ENCODE assay signal across 29 mouse cellular contexts in the genomic region with DNA sequence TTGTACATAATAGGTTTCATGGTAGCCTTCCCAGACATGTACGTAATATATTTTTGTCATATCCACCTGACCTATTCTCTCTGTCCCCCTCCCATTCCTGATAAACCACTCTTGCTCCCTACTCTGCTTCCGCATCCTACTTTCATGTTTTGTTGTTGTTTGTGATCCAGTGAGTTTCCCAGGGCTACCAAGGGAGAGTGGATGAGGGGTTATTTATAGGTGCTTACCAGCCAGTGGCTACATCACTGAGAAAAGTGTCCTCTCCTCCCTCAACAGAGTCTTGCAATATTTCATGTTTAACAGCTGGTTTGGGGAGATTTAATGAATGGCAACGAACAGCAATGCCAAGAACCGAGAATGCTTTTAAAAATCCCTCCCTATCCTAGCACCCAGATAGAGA.
A peak's percentile ranks its signal among the peaks of the same experiment; 100 is the strongest.
DNase-seq lines count a peak whose midpoint lies in the region; ATAC-seq and TF ChIP-seq lines count a peak whose summit lies in the region.
"Had no signal": no experiment of that assay in that cellular context is flagged by ENCODE, and none has a peak within 500 bp of the region (broad histone marks: within the 10 kb centered on the region; RNA-seq: fewer than 3 reads in every experiment).

No protein-coding gene starts in this region.

- WGBS in hindbrain, embryonic 10.5 days, result 84% methylated on average over 4 of the region's 4 CpGs
- 60% methylated on average over 4 of the region's 4 CpGs for WGBS in hindbrain, postnatal 0 days
- WGBS in neural tube, embryonic 14.5 days, result 20% methylated on average over 4 of the region's 4 CpGs

- TF ChIP-seq CTCF in hindbrain, postnatal 0 days (IDR thresholded peaks at IDR 0.05; ENCODE audit: low read depth), result no peak
- no peak for TF ChIP-seq CTCF in left cerebral cortex, adult 2 months (IDR thresholded peaks at IDR 0.05)

- peaks cover 33% of the 10 kb centered on the region for H3K4me1 ChIP-seq in hindbrain, embryonic 10.5 days (replicated peaks)
- 0 out of 2 replicates have a peak, but pooled peaks cover 5% of the 10 kb centered on the region for H3K4me1 ChIP-seq in hindbrain, postnatal 0 days (ENCODE audit: insufficient read depth, low read length)
- H3K4me1 ChIP-seq in neural tube, embryonic 14.5 days (ENCODE audit: control insufficient read depth, insufficient read depth, low read length), result peaks cover 9% of the 10 kb centered on the region; the same call in 1 of the 2 replicates
- H3K4me1 ChIP-seq: embryonic facial prominence, embryonic 13.5 days had no signal

- H3K9me3 ChIP-seq in hindbrain, embryonic 10.5 days, result no peaks in the 10 kb centered on the region
- no peaks in the 10 kb centered on the region for H3K9me3 ChIP-seq in hindbrain, postnatal 0 days (ENCODE audit: low read length)
- H3K9me3 ChIP-seq in neural tube, embryonic 14.5 days (ENCODE audit: control insufficient read depth, low read length), result no peaks in the 10 kb centered on the region
- H3K9me3 ChIP-seq: embryonic facial prominence, embryonic 10.5 days; embryonic facial prominence, embryonic 13.5 days; forebrain, embryonic 12.5 days; forebrain, embryonic 15.5 days; G1E; hindbrain, embryonic 12.5 days had no signal

- no peaks in the 10 kb centered on the region for H3K36me3 ChIP-seq in hindbrain, embryonic 10.5 days
- no peaks in the 10 kb centered on the region for H3K36me3 ChIP-seq in hindbrain, postnatal 0 days (ENCODE audit: insufficient read depth, low read length)
- no peaks in the 10 kb centered on the region for H3K36me3 ChIP-seq in neural tube, embryonic 14.5 days (ENCODE audit: control insufficient read depth, insufficient read depth, low read length)
- H3K36me3 ChIP-seq: embryonic facial prominence, embryonic 10.5 days; embryonic facial prominence, embryonic 13.5 days; forebrain, embryonic 12.5 days; forebrain, embryonic 15.5 days; G1E; hindbrain, embryonic 12.5 days had no signal

- no peak overlapping the region for H3K4me2 ChIP-seq in hindbrain, postnatal 0 days (ENCODE audit: low read depth, low read length)
- H3K4me2 ChIP-seq in neural tube, embryonic 14.5 days (ENCODE audit: low read depth, low read length), result no peak overlapping the region
- H3K4me2 ChIP-seq: embryonic facial prominence, embryonic 13.5 days; forebrain, embryonic 12.5 days; forebrain, embryonic 15.5 days; heart, embryonic 11.5 days; hindbrain, embryonic 12.5 days had no signal

- no peak overlapping the region for H3K4me3 ChIP-seq in hindbrain, embryonic 10.5 days
- H3K4me3 ChIP-seq in hindbrain, postnatal 0 days (ENCODE audit: low read length), result no peak overlapping the region
- H3K4me3 ChIP-seq in left cerebral cortex, adult 2 months, result no peak overlapping the region
- no peak overlapping the region for H3K4me3 ChIP-seq in neural tube, embryonic 14.5 days (ENCODE audit: low read depth, low read length)
- H3K4me3 ChIP-seq: embryonic facial prominence, embryonic 10.5 days; embryonic facial prominence, embryonic 13.5 days; erythroblast, embryonic 14.5 days; forebrain, embryonic 12.5 days; forebrain, embryonic 15.5 days; hindbrain, embryonic 12.5 days had no signal

- DNase-seq in hindbrain, embryonic 10.5 days (ENCODE audit: low spot score), result no peak
- no peak for DNase-seq in hindbrain, postnatal 0 days (ENCODE audit: low spot score)
- DNase-seq in left cerebral cortex, adult 2 months (ENCODE audit: extremely low spot score in 1 of 2, low spot score in 2 of 2), result no peak
- DNase-seq in left cerebral cortex, adult 8-10 months (ENCODE audit: low spot score in 2 of 2), result no peak
- peak; percentile 14 for DNase-seq in mesoderm, embryonic 11.5 days (ENCODE audit: low read depth, low spot score)
- DNase-seq in thymus, postnatal 25 days, result no peak
- no peak for DNase-seq in left cerebral cortex, postnatal 14 days (ENCODE audit: low spot score in 2 of 2)
- DNase-seq: adrenal gland, adult 2 months; adrenal gland, postnatal 14 days; B cell, adult 2 months; cerebellum, adult 11 months; cerebellum, adult 2 months; cerebellum, adult 9-11 months; cerebellum, postnatal 25 days; gastrocnemius, postnatal 10 days; gastrocnemius, postnatal 36 days; heart, postnatal 36 days had no signal

- H3K27me3 ChIP-seq in hindbrain, embryonic 10.5 days (ENCODE audit: insufficient read depth, poor library complexity, severe bottlenecking), result no peaks in the 10 kb centered on the region
- H3K27me3 ChIP-seq in hindbrain, postnatal 0 days (ENCODE audit: insufficient read depth, low read length), result no peaks in the 10 kb centered on the region
- H3K27me3 ChIP-seq in neural tube, embryonic 14.5 days (ENCODE audit: control insufficient read depth, insufficient read depth, low read length), result no peaks in the 10 kb centered on the region
- H3K27me3 ChIP-seq: CH12.LX; embryonic facial prominence, embryonic 13.5 days; forebrain, embryonic 12.5 days; forebrain, embryonic 15.5 days; hindbrain, embryonic 12.5 days had no signal

- H3K27ac ChIP-seq in hindbrain, embryonic 10.5 days, result peak overlapping the region; percentile 40; the same call in 1 of the 2 replicates
- no peak overlapping the region for H3K27ac ChIP-seq in hindbrain, postnatal 0 days
- H3K27ac ChIP-seq in left cerebral cortex, adult 2 months, result peak overlapping the region; percentile 45; the same call in 1 of the 2 replicates
- H3K27ac ChIP-seq in neural tube, embryonic 14.5 days (ENCODE audit: low read depth, low read length), result 0 out of 2 replicates have a peak overlapping the region, but pooled peaks have one; percentile 18
- H3K27ac ChIP-seq: embryonic facial prominence, embryonic 10.5 days; embryonic facial prominence, embryonic 13.5 days; forebrain, embryonic 12.5 days; forebrain, embryonic 15.5 days; hindbrain, embryonic 12.5 days had no signal

- H3K9ac ChIP-seq in hindbrain, postnatal 0 days (replicated peaks; ENCODE audit: low read length), result no peak overlapping the region
- H3K9ac ChIP-seq in neural tube, embryonic 14.5 days (replicated peaks; ENCODE audit: low read depth, low read length), result no peak overlapping the region
- H3K9ac ChIP-seq: embryonic facial prominence, embryonic 13.5 days; forebrain, embryonic 12.5 days; forebrain, embryonic 15.5 days; hindbrain, embryonic 12.5 days had no signal

- no peak for ATAC-seq in hindbrain, postnatal 0 days
- peak; percentile 60; the same call in 1 of the 2 replicates for ATAC-seq in neural tube, embryonic 14.5 days (ENCODE audit: low read depth)
- ATAC-seq: forebrain, embryonic 15.5 days; inflammation-experienced regulatory T-cells, adult 6 months; Patski had no signal

- intact Hi-C loops in left cerebral cortex, adult 2 months (cut with DNase I), result loop anchor here (5.0 kb wide), 1 partner anchor 81 kb away; a partner anchor contains a TSS
- intact Hi-C loops in left cerebral cortex, postnatal 14 days (cut with DNase I), result no loop called here
